Mouse (Mus musculus): ENCODE measurements at regions not wholly inside any gene's neighbourhood (a gene's known extent, or its start where the extent isn't known, plus 50 kb on each side); places are given as distances from the start of the nearest gene placed in this dataset.

DNA sequence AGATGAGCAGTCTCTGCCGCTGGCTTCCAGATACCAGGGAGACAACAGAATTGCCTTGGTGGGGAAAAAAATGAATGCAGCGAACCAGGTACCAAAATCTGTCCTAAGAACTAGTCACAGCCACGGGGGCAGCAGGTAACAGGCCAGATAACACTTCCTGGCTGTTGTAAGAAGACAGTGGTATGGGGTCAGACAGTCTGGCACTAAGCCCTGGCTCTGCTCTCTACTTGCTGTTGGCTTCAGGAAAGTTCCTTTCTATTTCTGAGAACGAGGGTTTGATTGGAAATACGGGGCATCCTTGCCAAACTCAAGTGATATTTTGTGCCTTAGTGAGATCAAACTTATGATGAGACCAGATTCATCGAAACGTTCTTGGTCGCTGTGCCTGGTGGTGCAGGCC lies 380.2 kb upstream of the Kazn start:
- Histone ChIP-seq H3K36me3 (replicated peaks in 1 of 2; ENCODE audit: control insufficient read depth in 1 of 2, insufficient read depth in 1 of 2, low read length in 1 of 2) (no peaks in the 10 kb centered on the region), H3K9me3 (replicated peaks; ENCODE audit: low read length) (peaks cover 75% of the 10 kb centered on the region), H3K4me1 (ENCODE audit: control insufficient read depth in 1 of 2, insufficient read depth in 2 of 2) (no peaks in the 10 kb centered on the region), H3K27ac (ENCODE audit: insufficient read depth, low read depth) (no peak overlapping the region), H3K9ac (ENCODE audit: insufficient read depth, low read depth) (no peak overlapping the region), H3K27me3 (replicated peaks) (no peaks in the 10 kb centered on the region), H3K4me2 (ENCODE audit: insufficient read depth, low read depth, poor library complexity, severe bottlenecking) (no peak overlapping the region), H3K4me3 (replicated peaks in 1 of 3; ENCODE audit: low read depth in 2 of 3, low read length in 2 of 3, poor library complexity in 1 of 3) (no peak overlapping the region), H3K79me2 (replicated peaks; ENCODE audit: control insufficient read depth, extremely low read depth, insufficient read depth, poor library complexity, severe bottlenecking) (no peaks in the 10 kb centered on the region)
- dilution Hi-C loops (cut with MboI; ENCODE audit: extremely low pct_ligation_motif_present, extremely low pct_unique_long_range_greater_than_20kb, low sequenced_read_pairs) (no loop called here), in situ Hi-C loops (cut with MboI; ENCODE audit: low pct_ligation_motif_present, low pct_unique_long_range_greater_than_20kb, low sequenced_read_pairs) (no loop called here)
- TF ChIP-seq RAD21 (IDR thresholded peaks at IDR 0.05; ENCODE audit: low read depth, low read length) = no peak
- no peak for DNase-seq (ENCODE audit: extremely low read depth)

DNA sequence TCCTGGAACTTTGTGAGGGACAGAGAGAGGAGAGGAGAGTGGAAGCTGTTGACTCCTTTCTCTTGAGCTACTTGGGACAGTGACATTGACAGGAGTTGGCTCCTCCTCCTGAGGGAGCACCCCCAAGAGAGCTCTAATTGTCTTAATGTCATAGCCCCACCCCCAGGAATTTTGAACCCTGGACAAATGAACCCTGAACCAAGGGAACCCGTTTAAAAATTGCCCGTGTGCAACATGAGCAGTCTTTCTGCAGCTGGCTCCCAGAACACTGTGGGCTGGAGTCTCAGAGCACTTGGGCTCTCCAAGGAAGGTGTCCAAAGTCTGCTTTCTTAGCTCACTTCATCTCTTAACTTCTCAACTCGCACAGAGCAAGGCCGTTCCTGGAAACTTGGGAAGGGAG lies 379.6 kb upstream of the Kazn start:
- Histone ChIP-seq H3K9me3 (replicated peaks; ENCODE audit: low read length) (peaks cover 78% of the 10 kb centered on the region), H3K9ac (ENCODE audit: insufficient read depth, low read depth) (no peak overlapping the region), H3K4me1 (ENCODE audit: control insufficient read depth in 1 of 2, insufficient read depth in 2 of 2) (no peaks in the 10 kb centered on the region), H3K4me3 (replicated peaks in 1 of 3; ENCODE audit: low read depth in 2 of 3, low read length in 2 of 3, poor library complexity in 1 of 3) (no peak overlapping the region), H3K79me2 (replicated peaks; ENCODE audit: control insufficient read depth, extremely low read depth, insufficient read depth, poor library complexity, severe bottlenecking) (no peaks in the 10 kb centered on the region), H3K36me3 (replicated peaks in 1 of 2; ENCODE audit: control insufficient read depth in 1 of 2, insufficient read depth in 1 of 2, low read length in 1 of 2) (no peaks in the 10 kb centered on the region), H3K27me3 (replicated peaks) (no peaks in the 10 kb centered on the region), H3K4me2 (ENCODE audit: insufficient read depth, low read depth, poor library complexity, severe bottlenecking) (no peak overlapping the region), H3K27ac (ENCODE audit: insufficient read depth, low read depth) (no peak overlapping the region)
- no peak for TF ChIP-seq ZNF384 (IDR thresholded peaks at IDR 0.05; ENCODE audit: low read depth, low read length)
- TF ChIP-seq CTCF (conservative IDR thresholded peaks at IDR 0.05 in 1 of 2, IDR thresholded peaks at IDR 0.05 in 1 of 2; ENCODE audit: low read depth in 2 of 2, low read length in 2 of 2) = no peak
- no peak for TF ChIP-seq TCF12 (IDR thresholded peaks at IDR 0.05; ENCODE audit: low read depth, low read length)
- no peak for DNase-seq (ENCODE audit: extremely low read depth)
- dilution Hi-C loops (cut with MboI; ENCODE audit: extremely low pct_ligation_motif_present, extremely low pct_unique_long_range_greater_than_20kb, low sequenced_read_pairs) (no loop called here), in situ Hi-C loops (cut with MboI; ENCODE audit: low pct_ligation_motif_present, low pct_unique_long_range_greater_than_20kb, low sequenced_read_pairs) (no loop called here)

DNA sequence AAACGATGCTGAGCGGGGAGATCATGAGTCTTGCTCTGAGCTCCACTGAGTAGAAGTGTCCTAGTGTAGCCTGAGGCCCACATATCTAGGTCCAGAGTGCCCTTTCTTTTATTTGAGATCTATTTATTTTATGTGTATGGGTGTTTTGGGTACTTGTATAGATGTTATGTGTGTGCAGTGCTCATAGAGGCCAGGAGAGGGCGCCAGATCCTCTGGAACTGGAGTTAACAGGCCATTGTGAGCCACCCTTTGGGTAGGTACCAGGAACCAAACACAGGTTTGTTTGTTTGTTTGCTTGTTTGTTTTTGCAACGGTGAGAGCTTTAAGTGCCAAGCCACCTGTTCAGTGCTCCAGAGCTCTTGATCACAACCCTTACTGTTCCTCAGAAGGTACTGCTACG lies 378.5 kb upstream of the Kazn start:
- Histone ChIP-seq H3K4me2 (ENCODE audit: insufficient read depth, low read depth, poor library complexity, severe bottlenecking) (no peak overlapping the region), H3K4me1 (ENCODE audit: control insufficient read depth in 1 of 2, insufficient read depth in 2 of 2) (no peaks in the 10 kb centered on the region), H3K9me3 (replicated peaks; ENCODE audit: low read length) (peaks cover 77% of the 10 kb centered on the region), H3K9ac (ENCODE audit: insufficient read depth, low read depth) (no peak overlapping the region), H3K36me3 (replicated peaks in 1 of 2; ENCODE audit: control insufficient read depth in 1 of 2, insufficient read depth in 1 of 2, low read length in 1 of 2) (no peaks in the 10 kb centered on the region), H3K79me2 (replicated peaks; ENCODE audit: control insufficient read depth, extremely low read depth, insufficient read depth, poor library complexity, severe bottlenecking) (no peaks in the 10 kb centered on the region), H3K4me3 (replicated peaks in 1 of 3; ENCODE audit: low read depth in 2 of 3, low read length in 2 of 3, poor library complexity in 1 of 3) (no peak overlapping the region), H3K27ac (ENCODE audit: insufficient read depth, low read depth) (no peak overlapping the region), H3K27me3 (replicated peaks) (no peaks in the 10 kb centered on the region)
- no peak for DNase-seq (ENCODE audit: extremely low read depth)
- dilution Hi-C loops (cut with MboI; ENCODE audit: extremely low pct_ligation_motif_present, extremely low pct_unique_long_range_greater_than_20kb, low sequenced_read_pairs) (no loop called here), in situ Hi-C loops (cut with MboI; ENCODE audit: low pct_ligation_motif_present, low pct_unique_long_range_greater_than_20kb, low sequenced_read_pairs) (no loop called here)
- TF ChIP-seq POLR2A (IDR thresholded peaks at IDR 0.05; ENCODE audit: low read depth, low read length) (no peak), ZMIZ1 (IDR thresholded peaks at IDR 0.05; ENCODE audit: low read depth, low read length) (no peak), JUND (conservative IDR thresholded peaks at IDR 0.05; ENCODE audit: low read depth, low read length) (no peak), ZNF384 (IDR thresholded peaks at IDR 0.05; ENCODE audit: low read depth, low read length) (no peak), HCFC1 (IDR thresholded peaks at IDR 0.05; ENCODE audit: low read depth, low read length) (no peak), CTCF (conservative IDR thresholded peaks at IDR 0.05 in 1 of 2, IDR thresholded peaks at IDR 0.05 in 1 of 2; ENCODE audit: low read depth in 2 of 2, low read length in 2 of 2) (no peak), BHLHE40 (IDR thresholded peaks at IDR 0.05; ENCODE audit: low read depth, low read length) (no peak), ELF1 (IDR thresholded peaks at IDR 0.05; ENCODE audit: low read depth, low read length) (no peak), E2F4 (IDR thresholded peaks at IDR 0.05; ENCODE audit: insufficient replicate concordance, low read depth, low read length) (no peak), NRF1 (IDR thresholded peaks at IDR 0.05; ENCODE audit: low read depth, low read length) (no peak), RAD21 (IDR thresholded peaks at IDR 0.05; ENCODE audit: low read depth, low read length) (no peak), RCOR1 (conservative IDR thresholded peaks at IDR 0.05; ENCODE audit: low read depth, low read length) (no peak), ZC3H11A (IDR thresholded peaks at IDR 0.05; ENCODE audit: low read depth, low read length) (no peak)

Data from CH12.LX (cell line).